Mouse (Mus musculus) stomach, postnatal 0 days (tissue): ENCODE results near the gene Tex35. TPM values are rescaled to one million over a fixed set of nuclear protein-coding genes. Genes with fewer than 3 reads are reported as not detected.

Source experiments
- ATAC-seq: fragments of 200-750 bp; cut with Nextera tagmentation; 2 replicates; pipeline ENCODE4 v1.8.0; 2017; ENCODE audit not compliant: low FRiP score, low TSS enrichment
- DNase-seq: peaks from one replicate; pipeline ENCODE4 v3.0.0-alpha.2; 2016; ENCODE audit warnings: low spot score
- H3K27ac ChIP-seq: fragments of 300-500 bp; sonication (generic); replicated peaks from 2 replicates; pipeline ENCODE4 v1.5.1; 2014; ENCODE audit warnings: mild to moderate bottlenecking, control low read depth
- H3K27me3 ChIP-seq: fragments of 300-500 bp; sonication (generic); 2 replicates; pipeline ENCODE4 v1.6.1; 2014; ENCODE audit warnings: low read length; ENCODE audit not compliant: control insufficient read depth, insufficient read depth
- H3K36me3 ChIP-seq: fragments of 300-500 bp; sonication (generic); 2 replicates; pipeline ENCODE4 v1.6.1; 2014; ENCODE audit warnings: low read length, mixed read lengths; ENCODE audit not compliant: control insufficient read depth, insufficient read depth
- H3K4me1 ChIP-seq: fragments of 300-500 bp; sonication (generic); replicated peaks from 2 replicates; pipeline ENCODE4 v1.6.1; 2014; ENCODE audit warnings: antibody characterized with exemption; ENCODE audit not compliant: control insufficient read depth, insufficient read depth
- H3K4me2 ChIP-seq: fragments of 300-500 bp; sonication (generic); replicated peaks from 2 replicates; pipeline ENCODE4 v1.6.1; 2014; ENCODE audit warnings: low read depth, mild to moderate bottlenecking, control low read depth, moderate library complexity
- H3K4me3 ChIP-seq: fragments of 300-500 bp; sonication (generic); 2 replicates; pipeline ENCODE4 v1.5.1; 2014; ENCODE audit warnings: low read depth, low read length, control low read depth
- H3K9ac ChIP-seq: fragments of 300-500 bp; sonication (generic); 2 replicates; pipeline ENCODE4 v1.6.1; 2014; ENCODE audit warnings: mild to moderate bottlenecking, low read length, control low read depth, mixed read lengths
- H3K9me3 ChIP-seq: fragments of 300-500 bp; sonication (generic); 2 replicates; pipeline ENCODE4 v1.6.1; 2016; ENCODE audit warnings: low read length; ENCODE audit not compliant: control insufficient read depth
- CTCF ChIP-seq: IDR thresholded peaks from 2 replicates; pipeline ENCODE4 v1.5.1; 2016; ENCODE audit warnings: antibody characterized with exemption, low read depth, mild to moderate bottlenecking, moderate library complexity
- EP300 ChIP-seq: optimal IDR thresholded peaks from 2 replicates; pipeline ENCODE3; 2016; ENCODE audit warnings: antibody characterized with exemption
- WGBS: fragments of 180-500 bp; shearing (Covaris S2); extraction: QIAGEN DNeasy Blood & Tissue Kit; methylation state at CpG from one replicate; pipeline ENCODE4 v1.1.7; 2014; 5-methylcytosine and 5-hydroxymethylcytosine counted together
- polyA plus RNA-seq: library from polyadenylated mRNA; unstranded; fragments of >200 nt; fragmentation: Nextera tagmentation; extraction: Ambion mirVana; gene quantifications from 2 replicates; pipeline ENCODE4 v1.2.1, GENCODE M21; 2015

The Tex35 gene
- polyA plus RNA-seq, 1 experiment from 2014 or later = not detected

GRCm38 (mm10) chr1:157062445-157062825 is 46.0 kb downstream of the Tex35 start:
- 0 out of 2 replicates have a peak overlapping the region, but pooled peaks have one; percentile 35 for H3K27ac ChIP-seq
- no peaks in the 10 kb centered on the region for H3K36me3 ChIP-seq
- ATAC-seq (peak; percentile 28; the same call in 1 of the 2 replicates), DNase-seq (no peak)
- H3K4me3 ChIP-seq = no peak overlapping the region
- TF ChIP-seq CTCF (no peak), EP300 (no peak)
- no peaks in the 10 kb centered on the region for H3K27me3 ChIP-seq
- no peaks in the 10 kb centered on the region for H3K4me1 ChIP-seq
- H3K9ac ChIP-seq = no peak overlapping the region
- WGBS = 71% methylated on average over 5 of the region's 5 CpGs
- no peak overlapping the region for H3K4me2 ChIP-seq
- H3K9me3 ChIP-seq = no peaks in the 10 kb centered on the region

GRCm38 (mm10) chr1:157061800-157062444 is 46.6 kb downstream of the Tex35 start:
- no peak for TF ChIP-seq EP300
- TF ChIP-seq CTCF = no peak
- H3K9me3 ChIP-seq = no peaks in the 10 kb centered on the region
- H3K4me2 ChIP-seq = no peak overlapping the region
- H3K9ac ChIP-seq = no peak overlapping the region
- H3K4me1 ChIP-seq = no peaks in the 10 kb centered on the region
- no peaks in the 10 kb centered on the region for H3K27me3 ChIP-seq
- peak; percentile 62 for DNase-seq
- H3K36me3 ChIP-seq = no peaks in the 10 kb centered on the region
- no peak overlapping the region for H3K4me3 ChIP-seq
- H3K27ac ChIP-seq = 0 out of 2 replicates have a peak overlapping the region, but pooled peaks have one; percentile 35
- WGBS = 75% methylated on average over 10 of the region's 10 CpGs
- peak; percentile 89 for ATAC-seq

- no peak overlapping the region for H3K4me3 ChIP-seq
- H3K36me3 ChIP-seq = no peaks in the 10 kb centered on the region
- no peaks in the 10 kb centered on the region for H3K9me3 ChIP-seq
- no peak overlapping the region for H3K4me2 ChIP-seq
- DNase-seq (no peak), ATAC-seq (peak; percentile 62)
- no peaks in the 10 kb centered on the region for H3K4me1 ChIP-seq
- no peak overlapping the region for H3K27ac ChIP-seq
- no peak overlapping the region for H3K9ac ChIP-seq
- 51% methylated on average over 3 of the region's 3 CpGs for WGBS
- TF ChIP-seq EP300 (no peak), CTCF (no peak)
- no peaks in the 10 kb centered on the region for H3K27me3 ChIP-seq
These were observed 47.3 kb downstream of the Tex35 start for GRCm38 (mm10) chr1:157061170-157061569.

GRCm38 (mm10) chr1:157060441-157061135 is 47.9 kb downstream of the Tex35 start:
- TF ChIP-seq EP300 (no peak), CTCF (no peak)
- Histone ChIP-seq H3K9me3 (no peaks in the 10 kb centered on the region), H3K4me1 (no peaks in the 10 kb centered on the region), H3K4me3 (no peak overlapping the region), H3K9ac (no peak overlapping the region), H3K4me2 (no peak overlapping the region), H3K27ac (no peak overlapping the region), H3K27me3 (no peaks in the 10 kb centered on the region), H3K36me3 (no peaks in the 10 kb centered on the region)
- 72% methylated on average over 12 of the region's 12 CpGs for WGBS
- no peak for DNase-seq
- ATAC-seq = no peak

GRCm38 (mm10) chr1:157055901-157056300 is 52.6 kb downstream of the Tex35 start:
- Histone ChIP-seq H3K4me3 (no peak overlapping the region), H3K9me3 (no peaks in the 10 kb centered on the region), H3K27ac (no peak overlapping the region), H3K4me1 (no peaks in the 10 kb centered on the region; the same call in 1 of the 2 replicates), H3K27me3 (no peaks in the 10 kb centered on the region), H3K9ac (no peak overlapping the region), H3K4me2 (no peak overlapping the region), H3K36me3 (no peaks in the 10 kb centered on the region)
- TF ChIP-seq EP300 (no peak), CTCF (no peak)
- WGBS = 76% methylated on average over 6 of the region's 6 CpGs
- ATAC-seq (no peak), DNase-seq (no peak)

GRCm38 (mm10) chr1:157055288-157055831 is 53.1 kb downstream of the Tex35 start:
- Histone ChIP-seq H3K9me3 (no peaks in the 10 kb centered on the region), H3K36me3 (no peaks in the 10 kb centered on the region), H3K27me3 (no peaks in the 10 kb centered on the region), H3K9ac (no peak overlapping the region), H3K4me3 (no peak overlapping the region), H3K27ac (no peak overlapping the region), H3K4me1 (no peaks in the 10 kb centered on the region; the same call in 1 of the 2 replicates), H3K4me2 (no peak overlapping the region)
- DNase-seq (no peak), ATAC-seq (no peak)
- TF ChIP-seq EP300 (no peak), CTCF (no peak)
- 38% methylated on average over 11 of the region's 11 CpGs for WGBS
